Mouse (Mus musculus): ENCODE data around the gene Tmem141. TPM values are rescaled to one million over a fixed set of nuclear protein-coding genes. Genes with fewer than 3 reads are reported as not detected.
A peak's percentile ranks its signal among the peaks of the same experiment; 100 is the strongest.

The Tmem141 gene
- polyA plus RNA-seq, 1 experiment = 32.6 TPM

DNA sequence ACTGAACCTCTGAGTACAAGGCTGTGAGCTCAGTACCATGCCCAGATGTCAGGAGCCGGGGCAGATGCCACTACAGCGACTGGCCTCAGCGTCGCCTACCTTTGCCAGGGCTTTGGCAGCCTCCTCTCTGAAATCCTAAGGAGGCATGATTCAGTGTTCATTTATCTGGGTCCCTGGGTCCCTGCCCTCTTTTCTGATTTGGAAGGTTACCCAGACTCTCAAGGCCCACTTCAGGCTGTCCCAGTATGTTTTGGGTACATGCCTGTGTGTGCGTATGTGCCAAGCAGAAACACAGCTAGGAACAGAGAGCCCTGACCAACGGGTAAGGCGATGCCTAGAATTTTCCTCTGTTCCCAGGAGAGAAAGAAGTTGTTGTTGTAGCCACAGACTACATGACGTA is 38.5 kb upstream of the Tmem141 start:
- Histone ChIP-seq H3K79me2 (ENCODE audit: control insufficient read depth, insufficient read depth) (no peaks in the 10 kb centered on the region), H3ac (ENCODE audit: control insufficient read depth, insufficient read length) (no peak overlapping the region), H3K4me3 (no peak overlapping the region), H3K36me3 (ENCODE audit: control insufficient read depth, insufficient read depth) (no peaks in the 10 kb centered on the region), H3K27me3 (ENCODE audit: control insufficient read depth, insufficient read depth, insufficient read length) (peaks cover 12% of the 10 kb centered on the region), H3K4me2 (ENCODE audit: low read depth) (peak overlapping the region; percentile 68)
- TF ChIP-seq SRF (IDR thresholded peaks at IDR 0.05; ENCODE audit: control insufficient read depth, insufficient read length, low read depth) (no peak), USF1 (IDR thresholded peaks at IDR 0.05; ENCODE audit: low read depth) (no peak), TCF12 (IDR thresholded peaks at IDR 0.05; ENCODE audit: insufficient read depth, poor library complexity, severe bottlenecking) (no peak), CEBPB (IDR thresholded peaks at IDR 0.05; ENCODE audit: insufficient read depth, poor library complexity, severe bottlenecking) (no peak), POLR2AphosphoS2 (IDR thresholded peaks at IDR 0.05; ENCODE audit: insufficient read length, low read depth) (no peak), REST (IDR thresholded peaks at IDR 0.05; ENCODE audit: insufficient read depth, insufficient read length) (no peak), MYOG (IDR thresholded peaks at IDR 0.05; ENCODE audit: control insufficient read depth in 1 of 3, insufficient read depth in 1 of 3, insufficient read length in 2 of 3, low read depth in 2 of 3) (no peak), MYOD1 (IDR thresholded peaks at IDR 0.05; ENCODE audit: control insufficient read depth in 1 of 3, insufficient read length in 2 of 3, low read depth in 2 of 3) (no peak), TCF3 (IDR thresholded peaks at IDR 0.05; ENCODE audit: insufficient read length, low read depth) (no peak), POLR2A (IDR thresholded peaks at IDR 0.05; ENCODE audit: insufficient read length, low read depth) (no peak), E2F4 (IDR thresholded peaks at IDR 0.05; ENCODE audit: insufficient read depth) (no peak)

GRCm38 (mm10) chr2:25657652-25658051 is 35.8 kb upstream of the Tmem141 start, which contains the start of gene Lcn5:
Gene Lcn5, plus strand, starts transcription at chr2:25657952.
- Histone ChIP-seq H3K79me2 (ENCODE audit: control insufficient read depth, insufficient read depth) (no peaks in the 10 kb centered on the region), H3ac (ENCODE audit: control insufficient read depth, insufficient read length) (no peak within 1 kb of the TSS), H3K36me3 (ENCODE audit: control insufficient read depth, insufficient read depth) (no peaks in the 10 kb centered on the region), H3K4me2 (ENCODE audit: low read depth) (no peak within 1 kb of the TSS), H3K4me3 (no peak within 1 kb of the TSS), H3K27me3 (ENCODE audit: control insufficient read depth, insufficient read depth, insufficient read length) (peaks cover 39% of the 10 kb centered on the region)
- TF ChIP-seq MAX (IDR thresholded peaks at IDR 0.05; ENCODE audit: low read depth) (no peak), E2F4 (IDR thresholded peaks at IDR 0.05; ENCODE audit: insufficient read depth) (no peak), MYOD1 (IDR thresholded peaks at IDR 0.05; ENCODE audit: control insufficient read depth in 1 of 3, insufficient read length in 2 of 3, low read depth in 2 of 3) (no peak), TCF3 (IDR thresholded peaks at IDR 0.05; ENCODE audit: insufficient read length, low read depth) (no peak)

- TF ChIP-seq CEBPB (IDR thresholded peaks at IDR 0.05; ENCODE audit: insufficient read depth, poor library complexity, severe bottlenecking) (no peak), REST (IDR thresholded peaks at IDR 0.05; ENCODE audit: insufficient read depth, insufficient read length) (no peak), POLR2A (IDR thresholded peaks at IDR 0.05; ENCODE audit: insufficient read length, low read depth) (no peak), POLR2AphosphoS2 (IDR thresholded peaks at IDR 0.05; ENCODE audit: insufficient read length, low read depth) (no peak), TCF12 (IDR thresholded peaks at IDR 0.05; ENCODE audit: insufficient read depth, poor library complexity, severe bottlenecking) (no peak), USF1 (IDR thresholded peaks at IDR 0.05; ENCODE audit: low read depth) (no peak), MYOG (IDR thresholded peaks at IDR 0.05; ENCODE audit: control insufficient read depth in 1 of 3, insufficient read depth in 1 of 3, insufficient read length in 2 of 3, low read depth in 2 of 3) (no peak), TCF3 (IDR thresholded peaks at IDR 0.05; ENCODE audit: insufficient read length, low read depth) (no peak), E2F4 (IDR thresholded peaks at IDR 0.05; ENCODE audit: insufficient read depth) (no peak), MAX (IDR thresholded peaks at IDR 0.05; ENCODE audit: low read depth) (no peak), SRF (IDR thresholded peaks at IDR 0.05; ENCODE audit: control insufficient read depth, insufficient read length, low read depth) (no peak), MYOD1 (IDR thresholded peaks at IDR 0.05; ENCODE audit: control insufficient read depth in 1 of 3, insufficient read length in 2 of 3, low read depth in 2 of 3) (no peak)
- H3K4me3 ChIP-seq = no peak overlapping the region
- H3K79me2 ChIP-seq (ENCODE audit: control insufficient read depth, insufficient read depth) = no peaks in the 10 kb centered on the region
- H3K36me3 ChIP-seq (ENCODE audit: control insufficient read depth, insufficient read depth) = no peaks in the 10 kb centered on the region
- no peak overlapping the region for H3ac ChIP-seq (ENCODE audit: control insufficient read depth, insufficient read length)
- H3K4me2 ChIP-seq (ENCODE audit: low read depth) = no peak overlapping the region
- peaks cover 40% of the 10 kb centered on the region for H3K27me3 ChIP-seq (ENCODE audit: control insufficient read depth, insufficient read depth, insufficient read length)
Measured at GRCm38 (mm10) chr2:25657246-25657645, 35.4 kb upstream of the Tmem141 start.

DNA sequence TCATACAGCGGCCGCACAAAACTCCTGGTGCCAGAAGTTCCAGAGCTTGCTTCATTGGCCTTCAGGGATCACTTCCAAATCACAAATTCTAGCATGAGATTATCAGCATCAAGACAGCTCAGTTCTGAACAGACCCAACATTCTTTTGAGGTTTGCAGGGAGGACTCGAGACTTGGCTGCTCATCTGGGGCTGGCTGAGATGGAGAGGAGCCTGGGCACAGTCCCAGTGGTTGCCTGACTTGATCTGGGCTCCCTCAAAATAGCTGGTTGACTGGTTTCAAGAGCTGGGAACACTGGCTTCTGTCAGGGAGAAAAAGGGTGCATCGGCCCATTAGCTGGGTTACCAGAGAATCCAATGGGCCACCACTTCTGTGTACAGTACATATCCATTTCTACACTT is 34.9 kb upstream of the Tmem141 start:
- Histone ChIP-seq H3ac (ENCODE audit: control insufficient read depth, insufficient read length) (no peak overlapping the region), H3K79me2 (ENCODE audit: control insufficient read depth, insufficient read depth) (no peaks in the 10 kb centered on the region), H3K36me3 (ENCODE audit: control insufficient read depth, insufficient read depth) (no peaks in the 10 kb centered on the region), H3K4me3 (no peak overlapping the region), H3K4me2 (ENCODE audit: low read depth) (no peak overlapping the region), H3K27me3 (ENCODE audit: control insufficient read depth, insufficient read depth, insufficient read length) (peaks cover 40% of the 10 kb centered on the region)
- no peak for TF ChIP-seq POLR2A (IDR thresholded peaks at IDR 0.05; ENCODE audit: insufficient read length, low read depth)

- Histone ChIP-seq H3ac (ENCODE audit: control insufficient read depth, insufficient read length) (no peak overlapping the region), H3K36me3 (ENCODE audit: control insufficient read depth, insufficient read depth) (no peaks in the 10 kb centered on the region), H3K27me3 (ENCODE audit: control insufficient read depth, insufficient read depth, insufficient read length) (peaks cover 47% of the 10 kb centered on the region), H3K4me2 (ENCODE audit: low read depth) (no peak overlapping the region), H3K4me3 (no peak overlapping the region), H3K79me2 (ENCODE audit: control insufficient read depth, insufficient read depth) (no peaks in the 10 kb centered on the region)
- TF ChIP-seq POLR2AphosphoS2 (IDR thresholded peaks at IDR 0.05; ENCODE audit: insufficient read length, low read depth) (no peak), REST (IDR thresholded peaks at IDR 0.05; ENCODE audit: insufficient read depth, insufficient read length) (no peak), TCF12 (IDR thresholded peaks at IDR 0.05; ENCODE audit: insufficient read depth, poor library complexity, severe bottlenecking) (no peak), MYOG (IDR thresholded peaks at IDR 0.05; ENCODE audit: control insufficient read depth in 1 of 3, insufficient read depth in 1 of 3, insufficient read length in 2 of 3, low read depth in 2 of 3) (no peak), E2F4 (IDR thresholded peaks at IDR 0.05; ENCODE audit: insufficient read depth) (no peak)
Measured at GRCm38 (mm10) chr2:25654502-25654901, 32.7 kb upstream of the Tmem141 start.

Measured in myocyte (in vitro differentiated cells).